Mouse (Mus musculus) mouse trophoblast stem cell (cell line): ENCODE measurements at regions not wholly inside any gene's neighbourhood (a gene's known extent, or its start where the extent isn't known, plus 50 kb on each side); places are given as distances from the start of the nearest gene placed in this dataset.
"Not testable (repeated sequence)": the region's sequence is repeated elsewhere in the genome, so short reads cannot be mapped to it uniquely, and the experiment has no call there.

Experiments used
- in situ Hi-C, 2 experiments: fragments of 300-500 bp; cut with MseI, MboI; formaldehyde crosslinking; loops; 2 replicates in 1 of 2; 3 replicates in 1 of 2; pipeline ENCODE4 v1.15.1; 2025

DNA sequence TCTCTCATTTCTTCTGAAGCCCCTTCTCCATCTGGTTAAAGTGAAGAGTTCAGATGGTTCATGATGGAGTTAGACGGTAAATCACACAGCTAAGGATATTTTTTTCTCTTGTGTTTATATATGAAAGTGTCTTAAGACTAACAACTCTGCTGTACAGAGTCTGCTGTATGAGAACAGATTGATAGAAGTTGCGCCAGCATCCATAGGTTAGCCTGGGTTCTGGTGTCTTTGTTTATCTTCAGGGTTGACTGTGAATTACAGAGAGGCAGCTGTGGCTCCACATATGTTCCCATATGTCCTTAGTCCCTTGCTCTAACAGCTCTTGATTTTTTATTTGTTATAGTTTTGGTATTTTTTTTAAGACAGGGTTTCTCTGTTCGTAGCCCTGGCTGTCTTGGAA, 334.9 kb upstream of the Api5 start:
- in situ Hi-C loops, result no loop called here

DNA sequence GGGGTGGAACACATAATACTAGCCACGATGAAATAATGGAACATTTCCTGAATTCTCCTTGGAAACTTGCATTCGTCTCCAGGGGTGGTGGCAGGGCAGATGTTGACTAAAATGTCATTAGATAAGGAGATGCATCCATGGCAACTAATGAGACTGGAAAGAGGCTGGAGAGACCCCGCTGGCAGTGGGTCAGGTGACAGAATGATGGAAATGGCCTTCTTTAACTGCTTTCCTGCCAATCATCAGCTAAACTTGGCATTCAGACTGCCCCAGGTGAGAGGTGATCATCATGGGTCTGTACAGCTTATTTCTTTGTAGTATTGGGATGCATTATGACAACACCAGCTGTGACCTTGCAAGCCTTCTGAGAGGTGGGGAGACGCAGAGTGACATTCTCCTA, 334.3 kb upstream of the Api5 start:
- in situ Hi-C loops, result no loop called here

DNA sequence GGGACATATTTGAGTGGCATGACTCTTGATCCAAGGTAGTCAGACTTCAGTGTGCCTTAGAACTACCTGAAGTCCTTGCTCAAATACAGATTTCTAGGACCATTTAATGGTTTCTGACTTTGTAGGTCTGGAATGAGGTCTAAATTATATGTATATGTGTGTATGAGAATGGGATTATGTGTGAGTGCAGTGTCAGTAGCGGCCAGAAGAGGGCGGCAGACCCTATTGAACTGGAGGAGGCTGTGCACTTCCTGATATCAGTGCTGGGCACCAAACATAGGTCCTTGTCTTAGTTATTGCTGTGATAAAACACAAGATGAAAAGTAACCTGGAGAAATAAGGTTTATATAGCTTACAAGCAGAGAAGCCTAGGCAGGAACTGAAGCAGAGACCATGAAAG, 328.6 kb upstream of the Api5 start:
- in situ Hi-C loops, result loop anchor here in 1 of 2 experiments (10.0 kb wide), 1 partner anchor 292 kb away; no protein-coding TSS in a partner anchor

DNA sequence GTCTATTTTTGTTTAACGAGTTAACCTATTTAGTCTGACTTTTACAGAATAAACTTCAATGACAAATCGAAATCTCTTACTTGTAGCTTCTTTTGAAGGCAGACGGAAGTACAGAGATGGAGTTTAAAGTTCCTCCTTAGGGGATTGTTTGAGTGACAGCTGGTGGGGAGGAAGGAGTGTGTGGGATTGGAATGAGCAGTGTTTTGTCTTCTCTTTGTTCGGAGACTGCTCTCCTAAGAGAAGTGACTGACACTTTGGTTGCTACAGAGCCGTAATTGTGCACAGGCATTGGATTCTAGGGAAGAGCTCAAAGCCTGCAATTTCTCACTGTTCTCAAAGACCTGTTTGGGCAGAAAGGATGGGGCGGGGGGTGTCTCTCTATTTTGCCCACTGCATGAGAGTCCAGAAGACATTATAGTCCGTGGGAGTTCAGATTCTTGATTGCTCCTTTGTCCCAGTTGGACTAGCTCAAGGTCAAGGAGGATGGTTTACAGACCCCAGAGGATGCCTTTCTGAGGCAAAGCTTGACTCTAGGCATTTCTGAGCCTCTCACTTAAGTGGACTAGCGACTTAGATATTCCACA, 327.0 kb upstream of the Api5 start:
- in situ Hi-C loops, result loop anchor here in 1 of 2 experiments (10.0 kb wide), 1 partner anchor 290 kb away; no protein-coding TSS in a partner anchor

DNA sequence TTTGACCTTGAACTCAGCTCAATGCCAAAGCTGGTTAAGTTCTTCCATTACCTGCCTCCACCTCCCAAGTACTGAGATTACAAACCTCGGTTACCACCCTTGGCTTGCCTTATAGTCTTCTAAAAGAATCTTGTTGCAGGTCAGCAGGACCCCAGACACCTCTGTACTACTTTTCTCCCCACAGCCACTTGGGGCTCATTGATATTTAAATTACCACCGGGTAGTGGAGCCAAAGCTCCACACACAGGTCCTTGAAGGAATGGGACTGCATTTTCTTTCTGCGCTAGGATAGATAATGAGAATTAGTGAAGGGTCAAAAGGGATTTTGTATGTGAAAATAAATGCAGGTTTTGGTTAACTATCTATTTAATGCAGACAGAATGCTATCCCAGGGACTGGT, 326.5 kb upstream of the Api5 start:
- in situ Hi-C loops, result loop anchor here in 1 of 2 experiments (10.0 kb wide), 1 partner anchor 290 kb away; no protein-coding TSS in a partner anchor

DNA sequence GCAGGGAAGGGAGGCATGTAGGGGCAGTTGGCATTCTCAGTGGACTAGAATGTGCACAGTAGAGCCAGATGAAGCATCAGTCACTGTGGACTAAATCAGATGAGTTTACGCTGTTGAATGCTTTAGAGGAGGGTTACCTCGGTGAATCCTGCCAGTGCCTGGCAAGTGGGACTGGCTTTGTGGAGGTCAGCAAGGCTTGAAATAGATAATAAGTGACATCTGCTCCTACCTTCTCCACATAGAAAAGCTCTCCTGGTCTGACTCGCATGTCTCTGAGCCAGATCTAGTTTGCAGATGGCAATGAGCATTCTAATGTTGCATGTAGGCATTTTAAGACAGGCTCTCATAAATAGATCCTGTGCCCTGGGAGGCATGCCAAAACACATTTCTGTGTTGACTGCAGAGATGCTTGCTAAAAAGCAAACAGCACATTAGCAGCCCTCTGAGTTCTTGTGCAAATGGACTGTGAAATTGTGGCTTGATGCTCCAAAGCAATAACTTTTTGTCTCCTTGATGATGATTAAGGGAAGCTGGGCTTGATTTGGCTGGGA, 310.3 kb upstream of the Api5 start:
- in situ Hi-C loops, result no loop called here

DNA sequence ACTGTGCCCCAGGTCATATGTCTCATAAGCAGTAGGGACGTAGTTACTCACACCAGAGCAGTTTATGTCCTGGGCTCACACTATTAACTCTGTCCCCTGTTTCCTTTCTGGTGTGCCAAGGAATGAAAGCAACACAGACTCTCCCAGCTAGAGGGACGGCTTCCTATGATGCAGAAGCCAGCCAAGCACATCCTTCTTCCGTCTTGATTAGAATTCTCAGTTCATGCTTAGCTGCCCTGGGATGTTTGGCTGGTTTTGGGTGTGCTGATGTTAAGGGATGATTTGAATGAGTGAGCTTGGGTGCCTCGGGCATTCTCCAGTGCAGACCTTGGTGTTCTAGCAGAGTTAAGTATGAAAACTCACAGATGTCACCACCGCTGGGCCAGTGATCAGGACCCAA, 291.9 kb upstream of the Api5 start:
- in situ Hi-C loops, result no loop called here

DNA sequence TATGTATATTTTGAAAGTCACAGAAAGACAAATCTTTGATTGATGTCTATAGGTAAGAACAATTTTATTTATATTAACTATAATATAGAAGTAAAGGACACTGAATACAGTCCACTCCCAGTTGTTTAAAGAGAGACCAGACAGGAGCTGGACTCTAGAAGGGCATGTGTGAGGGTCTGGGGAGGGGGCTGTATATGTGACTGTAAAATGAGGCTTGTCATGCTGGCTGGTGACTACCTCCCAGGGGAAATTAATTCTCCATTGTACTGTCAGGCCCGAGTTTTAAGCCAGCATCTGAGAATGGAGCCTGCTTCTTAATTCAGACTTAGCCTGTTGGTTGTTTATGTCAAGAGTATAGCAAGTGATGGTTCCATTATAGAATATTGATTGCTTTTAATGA, 261.4 kb upstream of the Api5 start:
- in situ Hi-C loops, result no loop called here

DNA sequence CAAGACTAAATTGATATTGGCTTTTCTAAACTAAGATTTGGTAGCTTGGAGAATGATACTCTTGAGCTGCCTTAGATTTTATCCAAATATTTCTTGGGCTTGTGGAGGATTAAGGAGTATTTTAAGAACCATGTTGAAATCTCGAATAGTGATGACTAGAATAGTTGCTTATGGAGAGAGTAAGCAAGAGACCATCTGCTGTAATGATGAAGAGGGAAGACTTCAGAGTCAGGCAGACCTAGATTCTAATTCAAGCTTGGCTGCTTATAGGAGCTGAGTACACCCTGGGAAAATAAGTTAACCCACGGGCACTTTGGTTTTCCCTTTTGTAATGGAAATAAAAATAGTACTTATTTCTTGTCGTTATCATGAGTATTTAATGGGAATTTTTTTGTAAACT, 257.3 kb upstream of the Api5 start:
- in situ Hi-C loops, result no loop called here

DNA sequence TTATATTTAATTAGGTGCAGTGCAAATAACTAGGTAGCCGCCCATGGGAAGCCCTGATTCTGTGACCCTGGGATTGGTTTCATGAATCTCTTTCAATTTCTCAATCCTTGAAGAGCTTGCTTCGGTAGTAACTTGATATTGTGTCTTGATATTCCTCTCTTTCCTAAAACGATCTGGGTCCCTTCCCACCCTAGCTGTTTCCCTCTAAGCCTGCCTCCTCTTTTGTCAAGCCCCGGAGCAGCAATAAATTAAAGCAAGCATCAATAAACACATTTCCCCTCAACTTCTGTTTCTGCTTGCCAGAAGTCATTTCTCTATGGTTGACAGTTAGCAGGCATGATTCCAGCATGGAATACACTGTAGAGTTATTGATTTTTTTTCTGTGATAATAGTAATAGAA, 252.6 kb upstream of the Api5 start:
- in situ Hi-C loops, result no loop called here

DNA sequence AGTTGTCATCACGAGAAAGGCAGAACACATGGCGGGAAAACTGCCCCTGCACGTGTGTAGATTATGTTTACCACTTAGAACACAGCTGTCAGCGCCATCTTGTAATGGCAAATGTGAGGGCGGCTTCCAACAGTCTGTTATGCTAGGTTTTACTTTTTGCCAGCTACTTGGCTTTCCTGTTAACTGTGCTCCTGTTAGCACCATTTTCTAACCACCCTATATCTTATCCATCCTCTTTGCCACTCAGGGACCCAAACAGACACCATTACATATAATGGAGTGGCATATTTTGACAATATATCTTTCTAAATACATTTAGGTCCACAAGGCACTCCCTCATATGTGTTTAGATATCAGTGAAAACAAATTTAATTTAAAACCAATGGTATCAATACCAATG, 247.7 kb upstream of the Api5 start:
- in situ Hi-C loops, result not testable (repeated sequence)

DNA sequence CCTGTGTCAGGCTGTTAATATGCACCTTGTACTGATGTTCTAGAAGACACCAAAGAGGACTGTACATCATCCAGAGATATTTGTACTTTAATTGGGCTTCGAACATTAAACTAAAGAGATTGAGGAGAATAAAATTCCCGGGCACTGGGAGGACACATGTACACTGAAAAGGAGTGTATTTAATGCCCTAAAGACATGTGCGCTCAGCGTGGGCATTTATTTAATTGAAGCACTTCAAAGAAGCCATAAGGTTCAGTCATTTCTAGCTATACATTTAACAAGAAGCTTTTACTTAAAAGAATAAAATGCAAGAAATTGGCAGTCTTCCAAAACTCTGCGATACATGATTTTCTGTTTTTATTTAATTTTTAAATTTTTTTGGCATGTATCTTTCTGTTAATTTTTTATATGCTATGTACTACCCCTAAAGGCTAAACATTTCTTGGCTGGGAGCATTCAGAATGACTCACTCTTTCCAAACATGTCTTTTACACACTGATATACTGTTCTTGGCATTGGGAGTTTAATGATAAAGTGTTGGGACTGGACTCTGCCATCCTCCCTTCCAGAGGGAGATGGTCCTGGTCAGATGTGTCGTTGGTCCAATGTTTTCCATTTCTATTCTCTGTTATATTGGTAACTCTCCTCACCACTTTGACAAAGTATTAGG, 242.3 kb upstream of the Api5 start:
- in situ Hi-C loops, result no loop called here

DNA sequence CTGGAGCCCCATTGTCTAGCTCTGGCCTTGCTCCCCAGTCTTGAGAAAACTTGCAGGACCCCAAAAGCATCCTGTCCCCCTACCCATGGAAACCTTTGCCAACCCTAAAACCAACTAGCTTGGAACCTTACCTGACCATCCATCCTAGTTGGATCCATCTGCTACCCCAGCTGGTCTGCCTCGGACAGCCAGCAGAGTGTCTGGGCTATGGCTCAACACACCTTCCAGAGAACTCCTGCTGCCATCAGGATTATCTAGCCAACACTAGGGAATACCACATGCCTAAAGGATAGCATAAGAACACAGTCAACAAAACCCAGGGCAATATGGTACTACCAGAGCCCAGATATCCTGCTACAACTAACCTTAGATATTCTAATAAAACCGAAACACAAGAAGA, 227.9 kb upstream of the Api5 start:
- in situ Hi-C loops, result no loop called here

DNA sequence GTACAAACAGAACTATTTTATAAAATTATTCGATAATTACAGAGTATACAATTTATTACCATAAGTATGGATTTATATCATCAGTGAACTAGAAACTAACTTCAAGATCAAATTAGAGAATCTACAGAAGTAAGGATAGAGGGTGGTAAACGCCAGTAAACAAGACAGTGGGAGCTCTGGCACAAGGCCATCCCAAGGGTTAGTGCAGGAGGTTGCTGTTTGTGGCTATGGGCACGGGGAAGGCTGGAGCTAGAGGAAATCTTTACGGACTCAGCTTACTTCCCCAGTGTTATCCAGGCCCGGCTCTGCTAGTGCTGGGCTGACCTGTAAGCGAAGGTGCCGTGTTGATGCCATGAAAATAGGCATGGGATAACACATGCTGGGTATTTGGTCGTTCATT, 220.5 kb upstream of the Api5 start:
- in situ Hi-C loops, result no loop called here
